Mouse (Mus musculus): ENCODE measurements around the gene Hk2.
A peak's percentile ranks its signal among the peaks of the same experiment; 100 is the strongest.

The Hk2 gene

GRCm38 (mm10) chr6:82770286-82770685 is 4.0 kb downstream of the Hk2 start:
- DNase-seq (ENCODE audit: low spot score in 2 of 2), result no peak

- DNase-seq (ENCODE audit: low spot score in 2 of 2), result no peak
These were observed 4.5 kb downstream of the Hk2 start for GRCm38 (mm10) chr6:82769704-82770103.

- no peak for DNase-seq (ENCODE audit: low spot score in 2 of 2)
These were observed 6.3 kb downstream of the Hk2 start for GRCm38 (mm10) chr6:82767734-82768586.

- peak in 1 of 2 experiments; percentile 52 for DNase-seq (ENCODE audit: low spot score in 2 of 2)
These were observed 7.6 kb downstream of the Hk2 start for GRCm38 (mm10) chr6:82766636-82767035.

GRCm38 (mm10) chr6:82765261-82765660 is 9.0 kb downstream of the Hk2 start:
- DNase-seq (ENCODE audit: low spot score in 2 of 2), result no peak

GRCm38 (mm10) chr6:82763871-82764503 is 10.3 kb downstream of the Hk2 start:
- peak in 1 of 2 experiments; percentile 13 for DNase-seq (ENCODE audit: low spot score in 2 of 2)

- DNase-seq (ENCODE audit: low spot score in 2 of 2), result no peak
These were observed 11.5 kb downstream of the Hk2 start for GRCm38 (mm10) chr6:82762728-82763127.

- no peak for DNase-seq (ENCODE audit: low spot score in 2 of 2)
These were observed 13.4 kb downstream of the Hk2 start for GRCm38 (mm10) chr6:82760749-82761357.

GRCm38 (mm10) chr6:82759241-82759640 is 15.0 kb downstream of the Hk2 start:
- no peak for DNase-seq (ENCODE audit: low spot score in 2 of 2)

GRCm38 (mm10) chr6:82756799-82757210 is 17.4 kb downstream of the Hk2 start:
- DNase-seq (ENCODE audit: low spot score in 2 of 2), result no peak

- no peak for DNase-seq (ENCODE audit: low spot score in 2 of 2)
These were observed 18.0 kb downstream of the Hk2 start for GRCm38 (mm10) chr6:82756216-82756615.

GRCm38 (mm10) chr6:82755338-82755737 is 18.9 kb downstream of the Hk2 start:
- DNase-seq (ENCODE audit: low spot score in 2 of 2), result no peak

GRCm38 (mm10) chr6:82754769-82755168 is 19.5 kb downstream of the Hk2 start:
- no peak for DNase-seq (ENCODE audit: low spot score in 2 of 2)

- DNase-seq (ENCODE audit: low spot score in 2 of 2), result no peak
These were observed 20.5 kb downstream of the Hk2 start for GRCm38 (mm10) chr6:82753638-82754361.

GRCm38 (mm10) chr6:82753061-82753460 is 21.2 kb downstream of the Hk2 start:
- peak; percentile 20 to 58 for DNase-seq (ENCODE audit: low spot score in 2 of 2)

GRCm38 (mm10) chr6:82751791-82752190 is 22.5 kb downstream of the Hk2 start:
- no peak for DNase-seq (ENCODE audit: low spot score in 2 of 2)

GRCm38 (mm10) chr6:82751031-82751430 is 23.2 kb downstream of the Hk2 start:
- peak; percentile 11 to 54 for DNase-seq (ENCODE audit: low spot score in 2 of 2)

- no peak for DNase-seq (ENCODE audit: low spot score in 2 of 2)
These were observed 24.2 kb downstream of the Hk2 start for GRCm38 (mm10) chr6:82750063-82750462.

- no peak for DNase-seq (ENCODE audit: low spot score in 2 of 2)
These were observed 26.1 kb downstream of the Hk2 start for GRCm38 (mm10) chr6:82748106-82748672.

- DNase-seq (ENCODE audit: low spot score in 2 of 2), result no peak
These were observed 27.2 kb downstream of the Hk2 start for GRCm38 (mm10) chr6:82747085-82747484.

GRCm38 (mm10) chr6:82744553-82744952 is 29.7 kb downstream of the Hk2 start:
- no peak for DNase-seq (ENCODE audit: low spot score in 2 of 2)

- DNase-seq (ENCODE audit: low spot score in 2 of 2), result no peak
These were observed 32.8 kb downstream of the Hk2 start for GRCm38 (mm10) chr6:82741518-82741880.
